8 mouse cellular contexts compared by ENCODE assay signal in genomic region chr9:37207929-37208411, GRCm38 (mm10). TPM values are rescaled to one million over a fixed set of nuclear protein-coding genes. Genes with fewer than 3 reads are reported as not detected.
DNase-seq lines count a peak whose midpoint lies in the region; ATAC-seq and TF ChIP-seq lines count a peak whose summit lies in the region.

TSS of gene Tmem218 (plus strand) at chr9:37208223.

- H3K4me2 ChIP-seq in hindbrain, embryonic 13.5 days, result peak within 1 kb of the TSS; percentile 73

- no peaks in the 10 kb centered on the region for H3K27me3 ChIP-seq in Patski
- no peaks in the 10 kb centered on the region for H3K27me3 ChIP-seq in hindbrain, embryonic 13.5 days

- WGBS in hindbrain, embryonic 13.5 days, result under 1% methylated on average over 21 of the region's 21 CpGs

- peak within 1 kb of the TSS; percentile 83 for H3K27ac ChIP-seq in hindbrain, embryonic 13.5 days

- CTCF ChIA-PET in Patski (lab: Charles Lee), result interaction anchor here (1.4 kb wide), 2 partner anchors 11 to 22 kb away, joined by 3 read pairs; no protein-coding TSS in a partner anchor

- H3K9me3 ChIP-seq in hindbrain, embryonic 13.5 days, result no peaks in the 10 kb centered on the region

- in situ Hi-C loops in Patski (cut with MboI; ENCODE audit: low pct_unique_long_range_greater_than_20kb), result no loop called here

- H3K9ac ChIP-seq in hindbrain, embryonic 13.5 days, result peak within 1 kb of the TSS; percentile 78

- peak; percentile 98 for DNase-seq in Patski (ENCODE audit: low read depth, low spot score)
- peak; percentile 92 to 96 for DNase-seq in cerebellum, postnatal 14 days
- peak; percentile 91 to 92 for DNase-seq in frontal cortex, postnatal 14 days (ENCODE audit: low spot score in 2 of 2)
- peak; percentile 70 to 80 for DNase-seq in layer of hippocampus, postnatal 25 days (ENCODE audit: extremely low spot score in 1 of 2, low spot score in 1 of 2)
- DNase-seq in lung, postnatal 25 days (ENCODE audit: low spot score), result peak; percentile 97
- DNase-seq in retina, embryonic 14.5 days (ENCODE audit: low spot score), result peak; percentile 100
- peak; percentile 82 for DNase-seq in thymus, postnatal 4 days

- H3K4me1 ChIP-seq in hindbrain, embryonic 13.5 days (replicated peaks), result peaks cover 15% of the 10 kb centered on the region

- peak within 1 kb of the TSS; percentile 61 for H3K4me3 ChIP-seq in hindbrain, embryonic 13.5 days

- POLR2A ChIA-PET in Patski (lab: Charles Lee), result interaction anchor here (1.5 kb wide), 1 partner anchor 11 kb away, joined by 7 read pairs; no protein-coding TSS in a partner anchor

- no peaks in the 10 kb centered on the region for H3K36me3 ChIP-seq in hindbrain, embryonic 13.5 days

- ATAC-seq in Patski, result peak; percentile 100
- peak; percentile 100 for ATAC-seq in hindbrain, embryonic 13.5 days (ENCODE audit: low FRiP score)

- no peak for TF ChIP-seq CTCF in Patski (IDR thresholded peaks at IDR 0.05)

RNA-seq across cellular contexts. Expression of gene Tmem218, which starts in this region (rescaled TPM):
- 15.8 TPM for polyA plus RNA-seq in Patski (2021)
- polyA plus RNA-seq in hindbrain, embryonic 13.5 days (2015; fragmentation: Nextera tagmentation; extraction: Ambion mirVana), result 10.9 and 11.1 TPM in 2 replicates
- total RNA-seq in layer of hippocampus, postnatal 25 days (2021), result 1 to 10 TPM; 7.9 to 8.5 TPM

Comparison
In these comparisons a context has a peak if more than half of its experiments do, and no peak if none do; other contexts are left out.
1. Peak in every context shown above with its lines: DNase-seq, ATAC-seq, H3K4me3 ChIP-seq and H3K27ac ChIP-seq.